Mouse (Mus musculus) heart, postnatal 0 days (tissue): Measurements from ENCODE around the gene Zrsr1. TPM values are rescaled to one million over a fixed set of nuclear protein-coding genes. Genes with fewer than 3 reads are reported as not detected.

Source experiments
- ATAC-seq: fragments of 200-750 bp; cut with Nextera tagmentation; 2 replicates; pipeline ENCODE4 v1.8.0; 2017; ENCODE audit warnings: low read depth, moderate number of reproducible peaks, moderate library complexity; ENCODE audit not compliant: insufficient read depth
- DNase-seq: peaks from one replicate; pipeline ENCODE4 v3.0.0-alpha.2; 2016; ENCODE audit warnings: low spot score
- H3K27ac ChIP-seq: fragments of 300-500 bp; sonication (generic); 2 replicates; pipeline ENCODE4 v1.5.1; 2014; ENCODE audit warnings: low read depth, mild to moderate bottlenecking
- H3K27me3 ChIP-seq: fragments of 300-500 bp; sonication (generic); 2 replicates; pipeline ENCODE4 v1.6.1; 2014; ENCODE audit warnings: low read length, mixed read lengths; ENCODE audit not compliant: control insufficient read depth, insufficient read depth
- H3K36me3 ChIP-seq: fragments of 300-500 bp; sonication (generic); replicated peaks from 2 replicates; pipeline ENCODE4 v1.6.1; 2014; ENCODE audit warnings: low read length, mixed read lengths; ENCODE audit not compliant: control insufficient read depth, insufficient read depth
- H3K4me1 ChIP-seq: fragments of 300-500 bp; sonication (generic); 2 replicates; pipeline ENCODE4 v1.6.1; 2014; ENCODE audit warnings: antibody characterized with exemption; ENCODE audit not compliant: control insufficient read depth, insufficient read depth
- H3K4me2 ChIP-seq: fragments of 300-500 bp; sonication (generic); 2 replicates; pipeline ENCODE4 v1.6.1; 2014; ENCODE audit warnings: low read depth, mild to moderate bottlenecking, low read length, moderate library complexity
- H3K4me3 ChIP-seq: fragments of 300-500 bp; sonication (generic); 2 replicates; pipeline ENCODE4 v1.5.1; 2014; ENCODE audit warnings: low read depth, low read length
- H3K9ac ChIP-seq: fragments of 300-500 bp; sonication (generic); replicated peaks from 2 replicates; pipeline ENCODE4 v1.6.1; 2014; ENCODE audit warnings: low read depth, low read length, mixed read lengths
- H3K9me3 ChIP-seq: fragments of 300-500 bp; sonication (generic); replicated peaks from 2 replicates; pipeline ENCODE4 v1.6.1; 2016; ENCODE audit warnings: low read length; ENCODE audit not compliant: control insufficient read depth
- CTCF ChIP-seq: IDR thresholded peaks from 2 replicates; pipeline ENCODE4 v1.5.1; 2016; ENCODE audit warnings: antibody characterized with exemption, control low read depth, low read depth
- EP300 ChIP-seq: IDR thresholded peaks from 2 replicates; pipeline ENCODE4 v1.6.1; 2016; ENCODE audit warnings: antibody characterized with exemption, low read depth
- WGBS: fragments of 180-500 bp; shearing (Covaris S2); extraction: QIAGEN DNeasy Blood & Tissue Kit; methylation state at CpG from one replicate; pipeline ENCODE4 v1.1.7; 2014; 5-methylcytosine and 5-hydroxymethylcytosine counted together
- polyA plus RNA-seq: library from polyadenylated mRNA; unstranded; fragments of >200 nt; fragmentation: Nextera tagmentation; extraction: Ambion mirVana; gene quantifications from 2 replicates; pipeline ENCODE4 v1.2.1, GENCODE M21; 2015
- total RNA-seq: library from RNA; depleted of rRNA; stranded (reverse); fragments of >200 nt; gene quantifications from 2 replicates; pipeline ENCODE4 v1.2.3, GENCODE M21; 2014; ENCODE audit warnings: low replicate concordance

The Zrsr1 gene
- total and polyA plus RNA-seq, 2 experiments from 2014 or later: 2.0 TPM

DNA sequence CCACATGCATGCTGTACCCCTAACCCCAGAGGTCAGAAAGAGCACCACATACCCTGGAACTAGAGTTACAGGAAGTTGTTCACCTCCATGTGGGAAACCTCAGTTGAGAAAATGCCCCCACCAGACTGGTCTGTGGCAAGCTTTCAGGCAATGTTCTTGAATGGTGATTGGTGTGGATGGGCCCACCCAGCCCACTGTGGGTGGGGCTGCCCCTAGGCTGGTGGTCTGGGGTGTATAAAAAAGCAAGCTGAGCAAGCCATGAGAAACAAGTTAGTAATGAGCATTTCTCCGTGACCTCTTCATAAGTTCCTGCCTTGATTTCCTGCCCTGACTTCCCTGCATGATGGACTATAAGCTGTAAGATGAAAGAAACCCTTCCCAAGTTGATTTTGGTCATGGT is 9.7 kb upstream of the Zrsr1 start:
- H3K27me3 ChIP-seq: no peaks in the 10 kb centered on the region
- WGBS: 92% methylated on average over 1 of the region's 1 CpGs
- peaks cover 9% of the 10 kb centered on the region for H3K9me3 ChIP-seq
- DNase-seq (no peak), ATAC-seq (no peak)
- 0 out of 2 replicates have a peak, but pooled peaks cover 5% of the 10 kb centered on the region for H3K36me3 ChIP-seq
- no peak overlapping the region for H3K4me2 ChIP-seq
- H3K4me3 ChIP-seq: no peak overlapping the region
- TF ChIP-seq EP300: no peak
- no peak for TF ChIP-seq CTCF
- no peak overlapping the region for H3K27ac ChIP-seq
- no peak overlapping the region for H3K9ac ChIP-seq
- H3K4me1 ChIP-seq: no peaks in the 10 kb centered on the region

DNA sequence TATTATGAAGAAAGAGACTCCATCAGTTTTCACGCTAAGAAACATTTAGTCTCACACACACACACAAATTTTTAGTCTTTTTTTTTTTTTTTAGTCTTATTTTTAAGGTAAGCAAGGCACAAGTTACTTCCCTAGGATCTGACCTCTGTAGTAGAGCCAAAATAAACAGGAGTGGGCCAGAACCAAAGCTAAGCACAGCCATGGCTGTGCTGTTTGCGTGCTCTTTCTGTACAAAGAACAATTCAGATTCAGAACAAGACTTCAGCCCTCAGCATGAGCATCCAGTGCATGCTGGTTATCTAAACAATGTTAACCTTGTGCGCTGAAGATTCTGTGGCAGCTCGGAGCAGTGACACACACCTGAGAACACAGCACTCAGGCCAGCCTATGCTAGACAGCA is 7.4 kb upstream of the Zrsr1 start:
- Histone ChIP-seq H3K9ac (no peak overlapping the region), H3K27ac (no peak overlapping the region), H3K9me3 (peaks cover 18% of the 10 kb centered on the region), H3K27me3 (no peaks in the 10 kb centered on the region), H3K4me2 (no peak overlapping the region), H3K4me3 (no peak overlapping the region), H3K36me3 (0 out of 2 replicates have a peak, but pooled peaks cover 6% of the 10 kb centered on the region), H3K4me1 (no peaks in the 10 kb centered on the region)
- TF ChIP-seq EP300 (no peak), CTCF (no peak)
- ATAC-seq (no peak), DNase-seq (no peak)
- 62% methylated on average over 4 of the region's 4 CpGs for WGBS

GRCm38 (mm10) chr11:22965503-22965902 is 6.3 kb upstream of the Zrsr1 start:
- no peak for ATAC-seq

GRCm38 (mm10) chr11:22969486-22969885 is 2.3 kb upstream of the Zrsr1 start:
- Histone ChIP-seq H3K36me3 (peaks cover 16% of the 10 kb centered on the region; the same call in 1 of the 2 replicates), H3K27ac (no peak overlapping the region), H3K4me3 (no peak overlapping the region), H3K9me3 (peaks cover 18% of the 10 kb centered on the region), H3K4me2 (no peak overlapping the region), H3K4me1 (0 out of 2 replicates have a peak, but pooled peaks cover 5% of the 10 kb centered on the region), H3K27me3 (no peaks in the 10 kb centered on the region), H3K9ac (no peak overlapping the region)
- DNase-seq (peak; percentile 27), ATAC-seq (no peak)
- TF ChIP-seq EP300: no peak
- TF ChIP-seq CTCF: peak; percentile 45
- 51% methylated on average over 6 of the region's 6 CpGs for WGBS

More at GRCm38 (mm10) chr11:22965503-22965902, 6.3 kb upstream of the Zrsr1 start:
- H3K9me3 ChIP-seq: peaks cover 18% of the 10 kb centered on the region
- H3K36me3 ChIP-seq: 0 out of 2 replicates have a peak, but pooled peaks cover 6% of the 10 kb centered on the region
- no peaks in the 10 kb centered on the region for H3K4me1 ChIP-seq
- H3K27ac ChIP-seq: no peak overlapping the region
- H3K27me3 ChIP-seq: no peaks in the 10 kb centered on the region
- H3K9ac ChIP-seq: no peak overlapping the region
- no peak overlapping the region for H3K4me3 ChIP-seq
- 70% methylated on average over 4 of the region's 4 CpGs for WGBS
- DNase-seq: no peak
- no peak overlapping the region for H3K4me2 ChIP-seq
- TF ChIP-seq CTCF: peak; percentile 27; the same call in 1 of the 2 replicates
- no peak for TF ChIP-seq EP300

- Histone ChIP-seq H3K9me3 (peaks cover 18% of the 10 kb centered on the region), H3K4me3 (no peak overlapping the region), H3K27ac (no peak overlapping the region), H3K4me2 (no peak overlapping the region), H3K27me3 (no peaks in the 10 kb centered on the region), H3K9ac (no peak overlapping the region), H3K36me3 (peaks cover 16% of the 10 kb centered on the region; the same call in 1 of the 2 replicates), H3K4me1 (peaks cover 8% of the 10 kb centered on the region; the same call in 1 of the 2 replicates)
- DNase-seq: no peak
- WGBS: 93% methylated on average over 1 of the region's 1 CpGs
- no peak for ATAC-seq
- TF ChIP-seq CTCF: no peak
- TF ChIP-seq EP300: no peak
Observed at GRCm38 (mm10) chr11:22970546-22970945, 1.3 kb upstream of the Zrsr1 start.
